Mouse (Mus musculus) natural killer cell, adult 2 months (primary cell): Measurements from ENCODE around the gene Sf3a3.
"Not testable (repeated sequence)": the region's sequence is repeated elsewhere in the genome, so short reads cannot be mapped to it uniquely, and the experiment has no call there.

Experiments used
- DNase-seq, 2 experiments: peaks; one replicate each; pipeline ENCODE4 v3.0.0; 2022; ENCODE audit warnings: low spot score in 2 of 2

Gene Sf3a3

DNA sequence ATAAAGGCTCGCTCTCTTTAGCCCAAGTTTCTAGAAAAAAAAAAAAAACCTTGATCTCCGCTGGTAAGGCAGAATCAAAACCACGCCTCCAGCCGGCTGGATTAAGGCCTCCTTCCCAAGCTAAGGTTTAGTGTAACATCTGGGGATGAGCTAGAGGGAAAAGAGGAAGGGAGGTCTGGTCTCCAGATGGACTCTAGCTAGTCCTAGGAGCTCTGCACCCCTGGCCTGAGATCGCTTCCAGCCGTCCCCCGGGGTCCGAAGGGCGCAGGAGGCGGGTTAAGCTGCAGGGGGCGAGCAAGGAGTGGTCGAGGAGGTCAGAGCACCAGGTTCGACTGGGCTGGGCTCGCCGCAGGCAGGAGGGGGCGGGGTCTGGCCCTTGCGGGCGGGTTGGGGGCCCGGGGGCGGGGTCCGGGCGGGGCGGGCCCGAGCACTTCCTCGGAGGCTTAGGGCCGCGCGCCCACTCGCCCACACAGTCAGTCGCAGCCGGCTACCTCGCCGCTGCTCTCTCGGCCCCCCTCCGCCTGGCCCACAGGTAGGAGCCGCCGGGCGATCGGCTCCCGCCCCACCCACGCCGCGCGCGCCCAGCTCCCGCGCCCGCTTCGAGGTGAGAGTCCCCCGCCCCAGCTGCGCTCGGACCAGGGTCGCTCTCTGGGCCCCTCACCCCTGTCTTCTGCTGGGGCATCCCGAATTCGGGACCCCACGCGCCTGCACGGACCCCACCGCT is 14.2 kb upstream of the Sf3a3 start, which contains the start of gene Fhl3:
Gene Fhl3, plus strand, starts transcription at position 454 of the 724 bp plus-strand sequence.
- DNase-seq: peak in 1 of 2 experiments; percentile 48

DNA sequence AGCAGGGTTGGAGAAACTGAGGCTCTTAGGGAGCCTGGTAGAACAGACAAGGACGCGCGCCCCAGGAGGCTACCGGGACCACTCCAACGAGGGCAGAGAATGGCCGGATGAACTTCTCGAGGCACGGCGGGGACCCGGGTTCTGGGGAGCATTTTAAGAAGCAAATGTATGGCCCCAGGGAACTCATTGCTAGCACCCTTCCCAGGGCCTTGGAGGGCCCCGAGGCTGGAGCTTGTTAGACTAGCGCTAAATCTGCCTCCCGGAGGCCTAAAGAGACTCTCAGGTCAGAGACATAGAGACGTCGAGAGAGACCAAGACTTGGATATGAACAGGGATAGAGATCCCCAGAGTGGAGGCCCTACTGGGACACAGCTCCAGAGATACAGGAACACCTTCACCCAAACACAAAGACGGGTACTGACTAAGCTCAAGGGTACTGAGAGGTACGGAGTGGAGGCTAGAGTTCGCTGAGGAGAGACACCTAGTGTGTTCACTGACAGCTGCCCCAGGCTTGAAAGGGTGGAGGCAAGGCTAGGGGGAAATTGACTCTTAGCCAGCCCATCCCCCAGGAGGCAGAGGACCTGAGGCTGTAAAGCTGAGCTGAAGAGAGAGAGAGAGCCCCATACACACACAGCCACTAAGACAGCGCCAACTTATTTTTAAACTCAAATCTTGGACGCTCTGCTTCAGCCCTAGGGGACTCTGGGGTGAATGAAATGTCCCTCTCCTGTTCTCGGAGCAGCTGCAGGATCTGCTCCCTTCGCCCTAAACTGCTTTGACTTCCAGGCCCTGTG is 13.3 kb upstream of the Sf3a3 start:
- DNase-seq: peak in 1 of 2 experiments; percentile 16

DNA sequence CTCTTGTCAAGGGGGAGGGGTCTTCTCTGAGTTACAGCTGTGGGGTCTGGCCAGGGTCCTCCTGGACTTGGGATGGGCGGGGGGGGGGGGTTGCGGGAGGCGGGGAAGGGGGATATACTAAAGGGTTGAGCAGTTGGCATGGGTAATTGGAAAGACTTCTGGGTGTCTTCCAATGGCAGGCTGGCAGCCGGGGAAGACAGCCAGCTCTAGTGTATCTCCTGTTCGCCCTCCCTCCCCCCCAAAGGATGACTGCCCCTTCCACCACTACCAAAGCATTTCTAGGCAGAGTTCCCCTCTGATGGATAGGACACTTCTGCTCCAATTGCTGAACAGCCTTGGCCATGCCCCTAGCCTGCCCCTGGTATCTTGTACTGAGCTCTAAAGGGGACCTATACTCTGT is 12.7 kb upstream of the Sf3a3 start:
- DNase-seq: no peak

DNA sequence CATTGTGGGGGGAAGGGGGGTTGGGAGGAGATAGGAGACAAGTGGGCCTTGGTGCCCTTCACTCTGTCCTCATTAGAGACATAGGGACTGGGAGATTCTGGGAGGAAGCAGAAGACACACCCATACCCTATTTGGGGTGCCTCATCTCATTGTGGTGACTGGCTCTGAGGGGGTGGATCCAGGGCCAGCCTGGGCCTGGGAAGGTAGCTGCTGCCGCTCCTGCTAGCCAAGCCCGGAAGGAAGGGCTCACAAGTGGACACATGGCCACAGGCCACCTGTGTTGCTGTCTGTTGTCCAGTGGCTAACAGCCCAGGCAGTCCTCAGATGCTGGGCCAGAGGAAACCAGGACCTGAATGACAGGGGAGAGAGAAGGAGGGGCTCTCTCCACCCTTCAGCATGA is 11.2 kb upstream of the Sf3a3 start:
- no peak for DNase-seq

DNA sequence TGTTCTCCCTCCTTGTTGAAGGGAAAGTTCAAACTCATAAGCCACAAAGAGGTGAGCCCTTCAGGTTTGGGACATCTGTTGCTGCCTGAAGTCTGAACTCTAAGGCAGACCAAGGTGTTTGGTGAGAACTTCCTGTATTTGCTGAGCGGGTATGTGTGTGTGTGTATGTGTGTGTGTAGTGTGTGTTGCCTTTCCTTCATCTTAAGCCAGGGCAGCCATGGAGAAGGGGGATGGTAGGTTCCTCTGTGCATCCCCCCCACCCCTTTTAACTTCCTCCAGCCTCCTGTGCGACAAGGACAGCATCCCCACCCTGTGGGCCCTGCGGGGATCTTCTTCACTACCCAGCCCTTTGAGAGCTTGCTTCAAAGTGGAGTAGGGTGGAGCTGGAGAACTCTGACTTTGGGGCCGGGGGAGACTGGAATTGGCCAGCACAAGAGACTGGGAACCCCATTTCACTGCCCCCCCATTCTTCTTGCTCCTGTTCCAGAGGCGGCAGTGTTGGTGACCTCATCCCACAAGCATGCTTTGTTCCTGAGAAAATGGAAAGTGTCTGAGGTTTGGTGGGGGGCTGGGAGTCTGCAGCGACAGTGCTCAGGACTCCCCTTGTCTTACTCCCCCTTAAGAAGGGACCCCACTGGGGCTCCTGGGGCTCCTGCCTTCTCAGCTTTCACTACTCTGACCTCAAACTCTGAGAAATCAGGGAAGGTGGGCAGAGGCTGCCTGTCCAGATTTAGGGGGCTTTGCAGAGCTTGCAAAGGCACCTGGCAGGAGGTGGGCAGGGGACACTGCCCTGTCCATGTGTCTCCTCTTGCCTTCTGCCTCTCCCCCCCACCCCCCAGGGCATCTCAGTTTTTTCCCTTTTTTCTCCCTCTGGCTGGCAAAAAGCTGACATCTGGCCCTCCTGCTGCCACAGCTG is 10.4 kb upstream of the Sf3a3 start:
- DNase-seq: peak in 1 of 2 experiments; percentile 50

DNA sequence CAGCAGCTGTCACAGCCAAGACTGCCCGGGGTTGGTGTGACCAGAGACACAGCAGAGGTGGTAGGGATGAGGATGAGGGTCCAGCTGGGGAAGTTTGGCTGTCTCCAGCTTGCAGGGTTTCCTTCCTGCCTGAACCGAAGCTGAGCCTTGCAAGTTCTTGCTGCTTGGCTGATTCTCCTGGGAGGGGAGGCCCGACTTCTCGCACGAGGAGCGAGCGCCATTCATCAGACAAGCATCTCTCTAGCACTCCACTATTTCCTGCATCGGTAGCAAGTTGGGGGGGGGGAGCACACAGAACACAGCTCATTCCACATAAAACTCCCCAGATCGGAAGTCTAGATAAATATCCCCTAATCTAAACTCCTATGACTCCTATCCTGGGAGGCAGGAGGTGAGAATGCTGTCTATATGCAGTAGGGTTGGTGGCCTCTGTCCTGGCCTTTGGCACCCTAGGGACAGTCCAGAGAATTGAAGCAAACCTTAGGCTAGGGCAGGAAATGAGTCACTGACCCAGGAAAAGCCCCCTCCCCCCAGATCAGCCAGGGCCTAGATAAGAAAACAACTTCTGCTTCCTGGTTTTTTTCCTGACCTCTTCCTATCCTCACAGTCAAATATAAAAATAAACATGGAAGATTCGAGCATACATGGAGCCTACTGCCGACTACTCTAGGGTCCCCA is 9.6 kb upstream of the Sf3a3 start:
- no peak for DNase-seq

DNA sequence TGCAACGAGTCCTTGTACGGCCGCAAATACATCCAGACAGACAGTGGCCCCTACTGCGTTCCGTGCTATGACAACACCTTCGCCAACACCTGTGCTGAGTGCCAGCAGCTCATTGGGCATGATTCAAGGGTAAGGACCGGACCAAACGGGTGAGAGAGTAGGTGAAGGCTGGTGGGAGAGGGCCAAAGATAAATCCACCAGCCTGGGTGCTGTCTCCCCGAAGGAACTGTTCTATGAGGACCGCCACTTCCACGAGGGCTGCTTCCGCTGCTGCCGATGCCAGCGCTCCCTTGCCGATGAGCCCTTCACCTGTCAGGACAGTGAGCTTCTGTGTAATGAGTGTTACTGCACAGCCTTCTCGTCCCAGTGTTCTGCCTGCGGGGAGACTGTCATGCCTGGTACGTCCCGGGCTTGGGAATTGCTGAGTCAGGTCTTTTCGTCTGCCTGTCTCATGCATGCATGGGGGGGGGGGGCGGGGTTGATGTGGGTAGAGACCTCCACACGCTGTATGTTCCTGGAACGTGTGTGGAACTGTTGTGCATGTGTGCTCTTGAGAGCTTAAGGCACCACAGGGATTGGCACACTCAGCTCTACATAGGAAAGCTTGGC is 8.8 kb upstream of the Sf3a3 start:
- no peak for DNase-seq

DNA sequence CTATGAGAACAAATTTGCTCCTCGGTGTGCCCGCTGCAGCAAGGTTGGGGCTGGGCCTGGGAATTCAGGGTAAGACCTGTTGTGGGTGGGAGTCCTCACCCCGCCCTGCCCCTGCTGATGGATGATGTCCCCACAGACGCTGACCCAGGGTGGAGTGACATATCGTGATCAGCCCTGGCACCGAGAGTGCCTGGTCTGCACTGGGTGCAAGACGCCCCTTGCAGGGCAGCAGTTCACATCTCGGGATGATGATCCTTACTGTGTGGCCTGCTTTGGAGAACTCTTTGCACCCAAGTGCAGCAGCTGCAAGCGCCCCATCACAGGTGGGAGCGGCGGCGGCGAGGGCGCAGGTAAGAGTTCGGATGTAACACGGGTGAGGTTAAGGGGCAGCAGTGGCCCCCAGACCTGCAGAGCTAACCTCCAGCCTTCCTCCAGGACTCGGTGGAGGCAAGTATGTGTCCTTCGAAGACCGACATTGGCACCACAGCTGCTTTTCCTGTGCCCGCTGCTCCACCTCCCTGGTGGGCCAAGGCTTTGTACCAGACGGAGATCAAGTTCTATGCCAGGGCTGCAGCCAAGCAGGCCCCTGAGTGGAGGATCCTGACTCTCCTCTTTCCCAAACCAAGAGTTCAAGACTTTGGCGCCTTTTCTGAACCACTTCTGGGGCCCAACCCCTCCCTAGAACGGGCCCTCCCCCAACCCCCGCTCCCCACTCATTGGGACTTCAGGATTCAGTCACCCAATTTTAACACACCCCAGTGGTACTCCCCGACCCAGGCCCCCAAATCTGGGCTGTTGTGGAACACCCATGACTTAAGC is 7.0 kb upstream of the Sf3a3 start:
- DNase-seq: not testable (repeated sequence)

DNA sequence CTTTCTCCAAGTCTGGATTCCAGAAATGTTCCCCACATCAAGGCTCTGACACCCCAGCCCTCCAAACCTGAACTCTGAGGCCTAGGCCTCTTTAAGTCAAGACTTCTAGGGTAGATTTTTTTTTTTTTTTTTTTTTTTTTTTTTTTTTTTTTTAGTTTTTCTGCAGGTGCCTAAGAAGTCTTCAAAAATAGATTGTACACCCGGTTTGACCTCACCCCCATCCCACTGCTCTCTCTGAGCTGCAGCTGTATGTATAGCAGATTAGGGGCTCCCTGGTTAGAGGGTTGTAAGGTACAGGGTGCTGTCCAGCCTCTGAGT is 6.4 kb upstream of the Sf3a3 start:
- DNase-seq: not testable (repeated sequence)

DNA sequence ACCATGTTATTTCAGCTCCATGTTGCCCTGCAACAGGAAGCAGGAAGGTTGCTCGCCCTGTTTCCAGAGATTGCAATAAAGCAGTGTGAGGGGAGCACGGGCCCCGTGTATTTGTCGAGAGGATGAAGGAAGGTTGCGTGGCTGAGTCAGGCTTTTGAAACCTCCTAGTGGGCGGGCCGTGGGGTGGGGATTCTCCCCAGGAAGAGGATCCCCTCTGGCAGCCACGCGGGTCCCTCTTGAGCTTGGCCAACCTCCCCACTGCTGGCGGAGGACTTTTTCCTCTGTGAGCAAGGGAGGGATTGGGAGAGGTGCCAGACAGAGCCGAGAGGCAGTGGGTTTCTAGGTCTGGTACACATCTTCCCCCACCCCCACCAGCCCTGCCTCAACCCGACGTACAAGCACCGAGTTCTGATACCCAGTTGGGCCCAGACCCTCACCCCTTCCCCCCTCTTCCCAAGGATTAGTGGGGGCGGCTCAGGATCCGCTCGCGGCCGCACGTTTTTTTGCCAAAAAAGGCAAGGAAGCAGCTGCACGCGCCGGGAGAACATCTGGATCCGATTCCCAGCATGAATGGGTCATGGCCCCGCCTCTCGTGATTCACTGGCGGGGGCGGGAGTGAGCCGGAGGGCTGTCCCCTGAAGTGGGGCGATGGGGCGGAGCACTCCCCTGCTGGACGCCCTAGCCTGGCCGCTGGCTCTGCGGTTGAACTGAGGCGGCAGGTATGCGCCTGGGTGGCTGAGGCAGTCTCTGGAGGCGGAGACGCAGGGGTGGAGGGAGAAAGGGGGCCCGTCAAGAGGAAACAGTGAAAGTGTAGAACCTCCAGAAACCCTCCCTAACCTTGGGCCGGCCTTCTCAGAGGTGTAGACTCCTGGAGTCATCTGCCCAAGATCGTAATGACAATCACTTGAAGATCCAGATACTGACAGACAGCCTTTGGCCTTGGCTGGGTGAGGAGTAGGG is 5.8 kb upstream of the Sf3a3 start:
- DNase-seq: peak; percentile 66 to 76

DNA sequence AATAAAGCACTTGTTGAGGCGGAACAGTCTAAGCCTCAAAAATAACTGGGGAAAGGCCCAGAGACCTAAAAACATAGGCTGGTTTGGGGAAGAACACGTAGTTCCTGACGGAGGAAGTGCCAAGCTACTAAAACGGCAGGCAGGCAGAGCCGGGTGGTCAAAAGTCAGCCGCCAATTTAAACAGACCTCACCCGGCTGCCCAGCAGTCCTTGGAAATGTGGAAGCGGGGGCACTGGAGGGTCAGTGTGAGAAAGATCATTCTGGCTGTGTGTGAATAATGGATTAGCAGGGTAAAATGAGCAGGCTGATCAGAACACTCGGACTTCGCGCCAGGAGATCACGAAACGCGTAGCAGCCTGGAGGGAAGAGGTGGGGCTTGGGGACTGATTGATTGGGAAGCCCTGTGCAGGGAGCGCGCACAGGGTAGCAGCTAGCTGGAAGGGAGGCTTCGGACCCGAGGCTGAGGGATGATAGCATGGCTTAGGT is 4.6 kb upstream of the Sf3a3 start:
- DNase-seq: peak in 1 of 2 experiments; percentile 9

DNA sequence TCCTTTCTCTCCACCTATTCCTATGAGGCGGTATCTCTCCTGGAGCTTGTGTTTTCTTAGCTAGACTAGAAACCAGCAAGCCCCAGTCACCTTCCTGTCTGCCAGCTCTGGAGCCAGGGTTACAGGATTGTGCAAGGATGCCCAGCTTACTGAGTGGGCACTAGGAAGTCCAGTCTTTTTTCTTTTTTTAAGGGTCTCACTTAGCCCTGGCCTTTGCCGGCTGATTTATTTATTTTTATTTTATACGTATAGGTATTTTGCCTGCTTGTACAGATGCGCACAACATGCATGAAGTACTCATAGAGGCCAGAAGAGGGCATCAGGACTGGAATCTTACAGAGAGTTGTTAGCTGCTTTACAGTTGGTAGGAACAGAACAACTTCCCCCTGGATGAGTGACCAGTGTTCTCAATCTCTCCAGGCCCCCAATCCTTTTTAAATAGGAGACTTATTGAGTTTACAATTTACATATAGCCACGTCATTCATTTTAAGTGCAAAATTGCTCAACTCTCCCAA is 3.7 kb upstream of the Sf3a3 start:
- DNase-seq: peak in 1 of 2 experiments; percentile 48

DNA sequence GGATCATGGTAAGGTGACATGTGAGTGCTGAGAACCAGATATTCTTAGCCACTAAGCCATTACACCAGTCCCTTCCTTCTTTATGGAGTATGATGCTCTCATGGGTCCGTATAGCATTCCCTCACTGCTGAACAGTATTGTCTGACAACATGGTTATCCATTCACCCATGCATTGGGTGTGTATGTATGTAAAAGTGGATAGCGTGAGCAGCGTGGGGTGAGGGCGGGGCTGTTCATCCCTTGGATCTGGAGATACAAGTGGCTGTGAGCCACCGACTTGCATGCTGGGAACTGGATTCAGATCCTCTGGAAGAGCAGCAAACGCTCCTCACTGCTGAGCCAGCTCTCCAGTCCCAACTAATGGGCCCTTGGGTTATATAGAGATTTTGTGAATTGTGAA is 2.0 kb upstream of the Sf3a3 start:
- DNase-seq: no peak

DNA sequence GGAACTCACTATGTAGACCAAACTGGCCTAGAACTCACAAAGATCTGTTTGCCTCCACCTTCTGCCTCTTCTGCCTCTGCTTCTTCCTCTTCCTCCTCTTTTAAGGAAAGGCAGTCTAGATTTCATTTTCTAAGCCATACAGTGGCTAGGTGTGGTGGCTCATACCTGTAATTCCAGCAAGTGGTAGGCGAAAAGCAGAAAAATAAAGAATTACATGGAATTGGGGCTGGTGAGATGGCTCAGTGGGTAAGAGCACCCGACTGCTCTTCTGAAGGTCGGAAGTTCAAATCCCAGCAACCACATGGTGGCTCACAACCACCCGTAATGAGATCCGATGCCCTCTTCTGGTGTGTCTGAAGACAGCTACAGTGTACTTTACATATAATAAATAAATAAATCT is 726 bp upstream of the Sf3a3 start:
- DNase-seq: not testable (repeated sequence)

DNA sequence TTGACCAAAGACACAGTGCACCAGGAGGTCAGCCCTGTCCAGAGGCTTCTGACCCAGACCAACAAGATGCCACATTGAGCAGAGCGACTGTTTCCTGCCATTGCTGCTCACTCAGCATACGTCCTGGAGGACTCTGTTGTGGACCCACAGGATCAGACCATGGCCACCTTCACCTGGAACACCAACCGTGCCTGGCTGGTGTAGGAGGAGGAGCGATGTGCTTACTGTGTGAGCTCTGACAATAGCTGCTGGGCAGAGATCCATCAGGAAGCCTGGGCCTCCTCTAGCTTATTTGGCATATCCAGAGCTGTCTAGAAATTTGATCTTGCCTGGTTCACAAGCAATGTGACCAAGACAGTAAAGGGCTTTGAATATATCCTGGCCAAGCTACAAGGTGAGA is 4.5 kb downstream of the Sf3a3 start:
- no peak for DNase-seq

DNA sequence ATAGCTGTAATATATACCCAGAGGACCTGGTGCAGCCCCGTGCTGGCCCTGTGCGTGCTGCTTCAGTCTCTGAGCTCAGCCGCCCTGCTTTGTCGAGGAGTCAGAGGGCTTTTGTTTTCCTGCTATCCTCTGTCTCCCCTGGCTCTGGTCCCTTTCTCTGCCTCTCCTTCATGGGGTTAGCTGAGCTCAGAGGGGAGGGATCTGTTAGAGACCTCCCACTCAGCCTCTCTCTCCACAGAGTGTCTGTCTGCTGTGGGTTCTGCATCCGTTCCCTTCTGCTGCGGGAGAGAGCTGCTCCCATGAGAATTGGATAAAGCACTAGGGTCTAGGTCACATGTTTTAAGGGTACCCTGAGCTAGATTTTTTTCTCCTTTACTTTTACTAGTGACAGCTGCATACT is 11.5 kb downstream of the Sf3a3 start:
- DNase-seq: no peak

DNA sequence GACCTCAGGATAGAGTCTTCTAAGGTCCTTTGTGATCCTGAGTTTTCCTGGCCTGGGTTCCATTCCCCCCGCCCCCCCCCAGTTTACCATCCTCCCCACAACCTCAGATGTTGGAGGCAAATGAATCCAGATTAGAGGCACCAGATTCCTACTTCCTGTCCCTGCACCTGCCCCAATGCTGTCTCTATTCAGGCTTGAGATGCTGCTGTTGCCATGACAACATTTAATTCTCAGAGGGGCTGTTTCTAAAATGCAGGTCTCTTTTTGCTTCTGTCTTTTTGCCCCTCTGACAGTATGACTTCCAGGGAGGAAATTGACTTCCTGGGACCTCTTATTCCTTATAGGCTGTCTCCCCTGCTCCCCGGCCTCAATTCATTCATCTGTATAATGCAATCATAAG is 22.4 kb downstream of the Sf3a3 start:
- DNase-seq: no peak

DNA sequence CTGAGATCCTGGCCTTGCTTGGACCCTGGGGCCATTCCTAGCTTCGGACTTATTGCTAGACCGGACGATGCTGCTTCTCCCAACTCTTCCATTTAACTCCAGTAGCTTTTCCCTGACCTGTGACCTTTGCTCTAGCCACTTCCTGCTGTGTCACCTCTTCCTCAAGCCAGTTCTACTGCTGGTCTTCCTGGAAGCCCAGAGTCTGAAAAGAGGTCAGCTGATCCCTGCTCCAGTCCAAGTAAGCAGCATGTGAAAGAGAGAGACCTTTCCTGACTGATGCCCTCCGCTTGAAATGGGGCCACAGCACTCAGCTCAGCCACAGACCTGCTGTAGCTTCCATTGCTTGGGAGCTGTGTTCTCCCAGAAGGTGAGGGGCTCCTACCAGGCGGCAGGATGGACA is 22.9 kb downstream of the Sf3a3 start:
- no peak for DNase-seq

DNA sequence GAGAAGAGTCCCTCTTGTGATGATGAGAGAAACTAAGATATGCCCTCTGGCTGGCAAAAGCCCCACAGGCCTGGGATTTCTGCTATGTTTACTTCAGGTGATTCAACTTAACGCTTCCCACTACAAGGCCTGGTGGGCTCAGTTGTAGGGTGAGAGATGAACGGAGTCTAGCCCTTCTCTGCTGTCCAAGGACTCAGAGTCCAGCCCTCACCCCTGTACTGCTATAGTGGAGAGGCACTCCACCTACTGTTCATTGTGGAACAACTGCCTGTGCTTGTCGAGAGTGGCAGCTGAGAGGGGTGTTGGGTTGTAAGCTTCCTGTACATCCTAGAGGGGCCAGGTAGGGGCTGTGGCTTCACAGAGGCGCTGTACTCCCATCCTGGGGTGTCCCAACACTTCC is 23.4 kb downstream of the Sf3a3 start:
- DNase-seq: no peak
